Mouse (Mus musculus) kidney, adult 2 months (tissue): Measurements from ENCODE around the gene Ints6. TPM values are rescaled to one million over a fixed set of nuclear protein-coding genes. Genes with fewer than 3 reads are reported as not detected.

Experiments
- DNase-seq: peaks from one replicate; pipeline ENCODE4 v3.0.0; 2021
- H3K27ac ChIP-seq: fragments of 200-500 bp; 2 replicates; pipeline ENCODE4 v1.5.1; 2012; ENCODE audit warnings: low read depth, low read length, control low read depth, inconsistent platforms; ENCODE audit not compliant: insufficient read depth
- H3K27me3 ChIP-seq: fragments of 200-500 bp; replicated peaks from 2 replicates; pipeline ENCODE4 v1.6.1; 2012; ENCODE audit warnings: mild to moderate bottlenecking, moderate library complexity, low read length, inconsistent platforms; ENCODE audit not compliant: control insufficient read depth, insufficient read depth
- H3K36me3 ChIP-seq: fragments of 200-500 bp; 2 replicates; pipeline ENCODE4 v1.6.1; 2012; ENCODE audit warnings: mild to moderate bottlenecking, moderate library complexity, low read length, inconsistent platforms; ENCODE audit not compliant: control insufficient read depth, insufficient read depth
- H3K4me1 ChIP-seq: fragments of 200-500 bp; 2 replicates; pipeline ENCODE4 v1.6.1; 2011; ENCODE audit warnings: low read length; ENCODE audit not compliant: control insufficient read depth, insufficient read depth
- H3K4me3 ChIP-seq: fragments of 200-500 bp; 2 replicates; pipeline ENCODE4 v1.5.1; 2011; ENCODE audit warnings: mild to moderate bottlenecking, low read depth, low read length, control low read depth; ENCODE audit not compliant: insufficient read depth
- CTCF ChIP-seq: fragments of 200-500 bp; conservative IDR thresholded peaks from 2 replicates; pipeline ENCODE4 v1.5.1; 2011; ENCODE audit warnings: low read depth, mild to moderate bottlenecking, control low read depth, low read length, moderate library complexity, mixed read lengths; ENCODE audit not compliant: insufficient read depth, insufficient read length
- POLR2A ChIP-seq: fragments of 200-500 bp; IDR thresholded peaks from one replicate; pipeline ENCODE4 v1.6.1; 2011; ENCODE audit warnings: low read depth, low read length, control low read depth
- WGBS: fragments of 180-500 bp; shearing (Covaris S2); methylation state at CpG from one replicate; pipeline ENCODE4 v1.1.7; 2018; 5-methylcytosine and 5-hydroxymethylcytosine counted together
- polyA plus RNA-seq: library from polyadenylated mRNA; depleted of rRNA; stranded (reverse); fragments of >200 nt; gene quantifications from 2 replicates; pipeline ENCODE4 v1.2.3, GENCODE M21; 2012

Ints6 gene
- polyA plus RNA-seq, 1 experiment: 3.3 TPM

- TF ChIP-seq POLR2A: no peak
- Histone ChIP-seq H3K4me1 (0 out of 2 replicates have a peak, but pooled peaks cover 3% of the 10 kb centered on the region), H3K27me3 (no peaks in the 10 kb centered on the region), H3K36me3 (no peaks in the 10 kb centered on the region), H3K4me3 (no peak overlapping the region), H3K27ac (no peak overlapping the region)
- no peak for DNase-seq
- WGBS: 87% methylated on average over 7 of the region's 7 CpGs
These were observed 34.8 kb upstream of the Ints6 start for GRCm38 (mm10) chr14:62795719-62796118.

GRCm38 (mm10) chr14:62789282-62789681, 28.3 kb upstream of the Ints6 start:
- no peaks in the 10 kb centered on the region for H3K27me3 ChIP-seq
- H3K4me1 ChIP-seq: 0 out of 2 replicates have a peak, but pooled peaks cover 3% of the 10 kb centered on the region
- WGBS: 68% methylated on average over 4 of the region's 4 CpGs
- H3K36me3 ChIP-seq: no peaks in the 10 kb centered on the region
- TF ChIP-seq POLR2A: no peak
- TF ChIP-seq CTCF: no peak
- no peak overlapping the region for H3K4me3 ChIP-seq
- H3K27ac ChIP-seq: no peak overlapping the region
- no peak for DNase-seq

- peak; percentile 38 for DNase-seq
- Histone ChIP-seq H3K36me3 (no peaks in the 10 kb centered on the region), H3K27ac (no peak overlapping the region), H3K27me3 (no peaks in the 10 kb centered on the region), H3K4me3 (no peak overlapping the region), H3K4me1 (peaks cover 4% of the 10 kb centered on the region)
- 69% methylated on average over 5 of the region's 5 CpGs for WGBS
- TF ChIP-seq CTCF: no peak
These were observed 22.0 kb upstream of the Ints6 start for GRCm38 (mm10) chr14:62782981-62783380.

GRCm38 (mm10) chr14:62780520-62781316, 19.7 kb upstream of the Ints6 start:
- WGBS: 90% methylated on average over 9 of the region's 9 CpGs
- H3K4me3 ChIP-seq: no peak overlapping the region
- no peak overlapping the region for H3K27ac ChIP-seq
- peaks cover 4% of the 10 kb centered on the region for H3K4me1 ChIP-seq
- no peaks in the 10 kb centered on the region for H3K36me3 ChIP-seq
- DNase-seq: no peak
- TF ChIP-seq CTCF (no peak), POLR2A (no peak)
- H3K27me3 ChIP-seq: no peaks in the 10 kb centered on the region

- Histone ChIP-seq H3K27ac (no peak overlapping the region), H3K4me3 (no peak overlapping the region), H3K4me1 (peaks cover 4% of the 10 kb centered on the region), H3K36me3 (no peaks in the 10 kb centered on the region), H3K27me3 (no peaks in the 10 kb centered on the region)
- no peak for DNase-seq
- TF ChIP-seq POLR2A (no peak), CTCF (no peak)
- 93% methylated on average over 9 of the region's 9 CpGs for WGBS
These were observed 17.1 kb upstream of the Ints6 start for GRCm38 (mm10) chr14:62778095-62778494.

- H3K27me3 ChIP-seq: no peaks in the 10 kb centered on the region
- TF ChIP-seq CTCF (no peak), POLR2A (no peak)
- H3K36me3 ChIP-seq: no peaks in the 10 kb centered on the region
- DNase-seq: no peak
- H3K27ac ChIP-seq: no peak overlapping the region
- 80% methylated on average over 3 of the region's 3 CpGs for WGBS
- H3K4me1 ChIP-seq: no peaks in the 10 kb centered on the region; the same call in 1 of the 2 replicates
- H3K4me3 ChIP-seq: no peak overlapping the region
These were observed 14.1 kb upstream of the Ints6 start for GRCm38 (mm10) chr14:62775034-62775433.

GRCm38 (mm10) chr14:62774246-62774645, 13.3 kb upstream of the Ints6 start:
- H3K4me3 ChIP-seq: no peak overlapping the region
- DNase-seq: peak; percentile 83
- no peaks in the 10 kb centered on the region for H3K27me3 ChIP-seq
- 67% methylated on average over 3 of the region's 3 CpGs for WGBS
- TF ChIP-seq POLR2A: no peak
- H3K36me3 ChIP-seq: no peaks in the 10 kb centered on the region
- peak overlapping the region; percentile 72 for H3K27ac ChIP-seq
- H3K4me1 ChIP-seq: no peaks in the 10 kb centered on the region; the same call in 1 of the 2 replicates

- peak; percentile 51 for DNase-seq
- Histone ChIP-seq H3K27me3 (no peaks in the 10 kb centered on the region), H3K36me3 (no peaks in the 10 kb centered on the region), H3K27ac (peak overlapping the region; percentile 72), H3K4me1 (no peaks in the 10 kb centered on the region; the same call in 1 of the 2 replicates), H3K4me3 (no peak overlapping the region)
- WGBS: 78% methylated on average over 6 of the region's 6 CpGs
- TF ChIP-seq POLR2A: no peak
- no peak for TF ChIP-seq CTCF
These were observed 12.8 kb upstream of the Ints6 start for GRCm38 (mm10) chr14:62773766-62774165.
